Mouse (Mus musculus): Measurements from ENCODE around the gene Atp8b4.
"Not testable (repeated sequence)": the region's sequence is repeated elsewhere in the genome, so short reads cannot be mapped to it uniquely, and the experiment has no call there.

Gene Atp8b4

GRCm38 (mm10) chr2:126495832-126496695 lies 4.4 kb downstream of the Atp8b4 start:
- no peak for DNase-seq (ENCODE audit: low read depth, low spot score)

- DNase-seq (ENCODE audit: low read depth, low spot score): no peak
Observed at GRCm38 (mm10) chr2:126495230-126495629, 5.2 kb downstream of the Atp8b4 start.

- no peak for DNase-seq (ENCODE audit: low read depth, low spot score)
Observed at GRCm38 (mm10) chr2:126493306-126493705, 7.2 kb downstream of the Atp8b4 start.

GRCm38 (mm10) chr2:126492713-126493112 lies 7.8 kb downstream of the Atp8b4 start:
- peak; percentile 4 for DNase-seq (ENCODE audit: low read depth, low spot score)

- no peak for DNase-seq (ENCODE audit: low read depth, low spot score)
Observed at GRCm38 (mm10) chr2:126491446-126491845, 9.0 kb downstream of the Atp8b4 start.

GRCm38 (mm10) chr2:126490573-126490972 lies 9.9 kb downstream of the Atp8b4 start:
- no peak for DNase-seq (ENCODE audit: low read depth, low spot score)

- no peak for DNase-seq (ENCODE audit: low read depth, low spot score)
Observed at GRCm38 (mm10) chr2:126485262-126486017, 15.0 kb downstream of the Atp8b4 start.

- no peak for DNase-seq (ENCODE audit: low read depth, low spot score)
Observed at GRCm38 (mm10) chr2:126483337-126483736, 17.1 kb downstream of the Atp8b4 start.

GRCm38 (mm10) chr2:126477556-126477955 lies 22.9 kb downstream of the Atp8b4 start:
- peak; percentile 44 for DNase-seq (ENCODE audit: low read depth, low spot score)

- DNase-seq (ENCODE audit: low read depth, low spot score): no peak
Observed at GRCm38 (mm10) chr2:126475681-126476410, 24.6 kb downstream of the Atp8b4 start.

- no peak for DNase-seq (ENCODE audit: low read depth, low spot score)
Observed at GRCm38 (mm10) chr2:126474019-126474418, 26.5 kb downstream of the Atp8b4 start.

- DNase-seq (ENCODE audit: low read depth, low spot score): no peak
Observed at GRCm38 (mm10) chr2:126472836-126473235, 27.6 kb downstream of the Atp8b4 start.

- no peak for DNase-seq (ENCODE audit: low read depth, low spot score)
Observed at GRCm38 (mm10) chr2:126467790-126468189, 32.7 kb downstream of the Atp8b4 start.

GRCm38 (mm10) chr2:126466391-126467134 lies 33.9 kb downstream of the Atp8b4 start:
- no peak for DNase-seq (ENCODE audit: low read depth, low spot score)

GRCm38 (mm10) chr2:126458661-126459060 lies 41.8 kb downstream of the Atp8b4 start:
- DNase-seq (ENCODE audit: low read depth, low spot score): no peak

- not testable (repeated sequence) for DNase-seq (ENCODE audit: low read depth, low spot score)
Observed at GRCm38 (mm10) chr2:126457759-126458158, 42.7 kb downstream of the Atp8b4 start.

GRCm38 (mm10) chr2:126450937-126451302 lies 49.6 kb downstream of the Atp8b4 start:
- no peak for DNase-seq (ENCODE audit: low read depth, low spot score)

GRCm38 (mm10) chr2:126450210-126450936 lies 50.1 kb downstream of the Atp8b4 start:
- DNase-seq (ENCODE audit: low read depth, low spot score): peak; percentile 58

- no peak for DNase-seq (ENCODE audit: low read depth, low spot score)
Observed at GRCm38 (mm10) chr2:126445039-126445438, 55.4 kb downstream of the Atp8b4 start.

GRCm38 (mm10) chr2:126441586-126441985 lies 58.9 kb downstream of the Atp8b4 start:
- DNase-seq (ENCODE audit: low read depth, low spot score): no peak

- DNase-seq (ENCODE audit: low read depth, low spot score): no peak
Observed at GRCm38 (mm10) chr2:126434712-126435111, 65.8 kb downstream of the Atp8b4 start.

Data from brain, adult 2 months (tissue).